Mouse (Mus musculus): ENCODE data around the gene Alg3. TPM values are rescaled to one million over a fixed set of nuclear protein-coding genes. Genes with fewer than 3 reads are reported as not detected.

Alg3 gene
- polyA plus RNA-seq, 1 experiment: 36.8 TPM

DNA sequence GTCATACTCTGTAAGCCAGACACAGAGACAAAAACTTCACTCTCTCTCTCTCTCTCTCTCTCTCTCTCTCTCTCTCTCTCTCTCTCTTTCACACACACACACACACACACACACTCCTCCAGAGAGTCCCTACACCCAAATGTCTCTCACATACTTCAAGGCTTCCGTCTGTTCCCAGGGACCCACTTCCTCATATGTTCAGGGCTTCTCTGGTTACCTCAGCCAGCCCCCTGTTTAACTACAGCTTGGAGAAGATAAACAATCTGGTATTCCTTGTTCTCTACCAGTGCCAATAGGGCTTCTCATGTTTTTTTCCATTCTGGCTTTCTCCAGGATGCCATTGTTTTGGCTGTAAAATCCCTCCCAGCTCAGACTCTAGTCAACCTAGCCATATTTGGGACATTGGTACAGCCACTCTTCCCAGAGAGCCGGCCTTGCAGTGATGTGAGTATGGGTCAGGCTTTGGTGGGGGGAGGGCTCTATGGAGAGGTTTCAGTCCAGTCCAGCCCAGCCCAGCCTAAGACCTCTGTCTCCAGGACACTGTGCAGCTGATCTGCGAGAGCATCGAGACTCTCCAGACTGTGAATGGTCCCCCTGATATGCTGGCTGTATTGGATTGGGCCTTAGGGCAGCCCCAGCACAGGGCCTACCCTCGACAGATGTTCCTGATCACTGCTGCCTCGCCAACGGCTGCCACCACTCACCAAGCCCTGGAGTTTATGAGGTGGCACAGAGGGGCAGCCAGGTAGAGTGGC, 14.7 kb downstream of the Alg3 start:
- TF ChIP-seq SRF (IDR thresholded peaks at IDR 0.05; ENCODE audit: control insufficient read depth, insufficient read length, low read depth) (no peak), E2F4 (IDR thresholded peaks at IDR 0.05; ENCODE audit: insufficient read depth) (no peak), TCF3 (IDR thresholded peaks at IDR 0.05; ENCODE audit: insufficient read length, low read depth) (no peak), USF1 (IDR thresholded peaks at IDR 0.05; ENCODE audit: low read depth) (no peak), MAX (IDR thresholded peaks at IDR 0.05; ENCODE audit: low read depth) (no peak), TCF12 (IDR thresholded peaks at IDR 0.05; ENCODE audit: insufficient read depth, poor library complexity, severe bottlenecking) (no peak), MYOG (IDR thresholded peaks at IDR 0.05; ENCODE audit: control insufficient read depth in 1 of 3, insufficient read depth in 1 of 3, insufficient read length in 2 of 3, low read depth in 2 of 3) (no peak), REST (IDR thresholded peaks at IDR 0.05; ENCODE audit: insufficient read depth, insufficient read length) (no peak), MYOD1 (IDR thresholded peaks at IDR 0.05; ENCODE audit: control insufficient read depth in 1 of 3, insufficient read length in 2 of 3, low read depth in 2 of 3) (no peak), POLR2AphosphoS2 (IDR thresholded peaks at IDR 0.05; ENCODE audit: insufficient read length, low read depth) (no peak), CEBPB (IDR thresholded peaks at IDR 0.05; ENCODE audit: insufficient read depth, poor library complexity, severe bottlenecking) (no peak), POLR2A (IDR thresholded peaks at IDR 0.05; ENCODE audit: insufficient read length, low read depth) (no peak)
- peaks cover 34% of the 10 kb centered on the region for H3K27me3 ChIP-seq (ENCODE audit: control insufficient read depth, insufficient read depth, insufficient read length)
- H3K36me3 ChIP-seq (ENCODE audit: control insufficient read depth, insufficient read depth): no peaks in the 10 kb centered on the region
- H3K79me2 ChIP-seq (ENCODE audit: control insufficient read depth, insufficient read depth): no peaks in the 10 kb centered on the region
- no peak overlapping the region for H3K4me2 ChIP-seq (ENCODE audit: low read depth)
- H3K4me3 ChIP-seq: no peak overlapping the region
- no peak overlapping the region for H3ac ChIP-seq (ENCODE audit: control insufficient read depth, insufficient read length)

DNA sequence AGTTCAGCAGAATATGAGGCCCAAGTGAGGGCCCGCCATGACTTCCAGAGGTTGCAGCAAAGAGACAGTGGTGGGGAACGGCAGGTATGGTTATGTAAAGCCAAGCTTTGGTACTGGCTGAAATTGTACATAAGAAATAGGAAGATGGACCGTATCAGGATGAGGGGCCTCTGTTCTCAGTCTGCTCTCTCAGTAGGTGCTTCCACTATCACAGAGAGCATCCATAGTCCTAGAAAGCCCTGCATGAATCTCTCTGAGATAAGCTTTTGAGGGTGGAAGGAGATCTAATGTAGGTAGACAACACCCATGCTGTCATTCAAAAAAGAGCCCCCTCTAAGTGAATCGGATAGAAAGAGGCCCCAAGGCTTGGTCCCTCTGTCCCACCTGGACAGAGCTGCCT, 15.8 kb downstream of the Alg3 start:
- Histone ChIP-seq H3K27me3 (ENCODE audit: control insufficient read depth, insufficient read depth, insufficient read length) (peaks cover 45% of the 10 kb centered on the region), H3K4me3 (no peak overlapping the region), H3K79me2 (ENCODE audit: control insufficient read depth, insufficient read depth) (no peaks in the 10 kb centered on the region), H3K36me3 (ENCODE audit: control insufficient read depth, insufficient read depth) (no peaks in the 10 kb centered on the region), H3ac (ENCODE audit: control insufficient read depth, insufficient read length) (no peak overlapping the region), H3K4me2 (ENCODE audit: low read depth) (no peak overlapping the region)
- no peak for TF ChIP-seq MAX (IDR thresholded peaks at IDR 0.05; ENCODE audit: low read depth)
- no peak for TF ChIP-seq MYOG (IDR thresholded peaks at IDR 0.05; ENCODE audit: control insufficient read depth in 1 of 3, insufficient read depth in 1 of 3, insufficient read length in 2 of 3, low read depth in 2 of 3)
- no peak for TF ChIP-seq SRF (IDR thresholded peaks at IDR 0.05; ENCODE audit: control insufficient read depth, insufficient read length, low read depth)
- no peak for TF ChIP-seq POLR2AphosphoS2 (IDR thresholded peaks at IDR 0.05; ENCODE audit: insufficient read length, low read depth)
- TF ChIP-seq CEBPB (IDR thresholded peaks at IDR 0.05; ENCODE audit: insufficient read depth, poor library complexity, severe bottlenecking): no peak
- TF ChIP-seq REST (IDR thresholded peaks at IDR 0.05; ENCODE audit: insufficient read depth, insufficient read length): no peak
- TF ChIP-seq USF1 (IDR thresholded peaks at IDR 0.05; ENCODE audit: low read depth): no peak
- no peak for TF ChIP-seq E2F4 (IDR thresholded peaks at IDR 0.05; ENCODE audit: insufficient read depth)
- no peak for TF ChIP-seq TCF3 (IDR thresholded peaks at IDR 0.05; ENCODE audit: insufficient read length, low read depth)
- TF ChIP-seq TCF12 (IDR thresholded peaks at IDR 0.05; ENCODE audit: insufficient read depth, poor library complexity, severe bottlenecking): no peak
- no peak for TF ChIP-seq MYOD1 (IDR thresholded peaks at IDR 0.05; ENCODE audit: control insufficient read depth in 1 of 3, insufficient read length in 2 of 3, low read depth in 2 of 3)
- TF ChIP-seq POLR2A (IDR thresholded peaks at IDR 0.05; ENCODE audit: insufficient read length, low read depth): no peak

DNA sequence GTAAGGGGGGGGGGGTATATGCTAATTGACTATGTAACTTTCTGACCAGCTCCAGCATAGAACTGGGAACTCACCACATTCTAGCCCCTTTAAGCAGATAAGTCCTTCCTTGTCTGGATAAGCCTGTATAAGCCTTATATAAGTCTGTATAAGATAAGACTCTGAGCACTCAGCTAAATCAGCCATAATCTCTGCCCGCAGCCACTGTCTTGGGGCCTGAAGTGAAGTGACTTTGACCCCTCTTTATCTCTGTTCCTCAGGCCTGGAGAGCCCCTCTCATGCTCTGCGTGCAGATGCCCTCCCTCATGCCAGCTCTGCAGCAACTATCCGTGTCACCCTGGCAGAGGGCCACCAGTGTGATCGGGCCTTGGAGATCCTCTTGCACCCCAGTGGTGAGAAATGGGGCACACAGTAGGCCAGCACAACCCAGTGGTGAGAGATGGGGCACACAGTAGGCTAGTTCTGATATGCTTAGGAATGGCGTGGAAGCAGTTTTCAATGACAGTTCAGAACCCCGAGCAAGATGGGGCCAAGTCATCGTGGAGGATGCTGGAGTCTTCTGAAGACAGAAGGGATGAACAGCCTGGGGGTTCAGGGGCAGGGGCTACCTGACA, 16.4 kb downstream of the Alg3 start:
- TF ChIP-seq E2F4 (IDR thresholded peaks at IDR 0.05; ENCODE audit: insufficient read depth): no peak
- no peak for TF ChIP-seq TCF3 (IDR thresholded peaks at IDR 0.05; ENCODE audit: insufficient read length, low read depth)
- TF ChIP-seq TCF12 (IDR thresholded peaks at IDR 0.05; ENCODE audit: insufficient read depth, poor library complexity, severe bottlenecking): no peak
- no peak for TF ChIP-seq MYOD1 (IDR thresholded peaks at IDR 0.05; ENCODE audit: control insufficient read depth in 1 of 3, insufficient read length in 2 of 3, low read depth in 2 of 3)
- no peaks in the 10 kb centered on the region for H3K79me2 ChIP-seq (ENCODE audit: control insufficient read depth, insufficient read depth)
- no peak overlapping the region for H3K4me2 ChIP-seq (ENCODE audit: low read depth)
- H3K27me3 ChIP-seq (ENCODE audit: control insufficient read depth, insufficient read depth, insufficient read length): peaks cover 51% of the 10 kb centered on the region
- no peaks in the 10 kb centered on the region for H3K36me3 ChIP-seq (ENCODE audit: control insufficient read depth, insufficient read depth)
- no peak overlapping the region for H3K4me3 ChIP-seq
- H3ac ChIP-seq (ENCODE audit: control insufficient read depth, insufficient read length): no peak overlapping the region

DNA sequence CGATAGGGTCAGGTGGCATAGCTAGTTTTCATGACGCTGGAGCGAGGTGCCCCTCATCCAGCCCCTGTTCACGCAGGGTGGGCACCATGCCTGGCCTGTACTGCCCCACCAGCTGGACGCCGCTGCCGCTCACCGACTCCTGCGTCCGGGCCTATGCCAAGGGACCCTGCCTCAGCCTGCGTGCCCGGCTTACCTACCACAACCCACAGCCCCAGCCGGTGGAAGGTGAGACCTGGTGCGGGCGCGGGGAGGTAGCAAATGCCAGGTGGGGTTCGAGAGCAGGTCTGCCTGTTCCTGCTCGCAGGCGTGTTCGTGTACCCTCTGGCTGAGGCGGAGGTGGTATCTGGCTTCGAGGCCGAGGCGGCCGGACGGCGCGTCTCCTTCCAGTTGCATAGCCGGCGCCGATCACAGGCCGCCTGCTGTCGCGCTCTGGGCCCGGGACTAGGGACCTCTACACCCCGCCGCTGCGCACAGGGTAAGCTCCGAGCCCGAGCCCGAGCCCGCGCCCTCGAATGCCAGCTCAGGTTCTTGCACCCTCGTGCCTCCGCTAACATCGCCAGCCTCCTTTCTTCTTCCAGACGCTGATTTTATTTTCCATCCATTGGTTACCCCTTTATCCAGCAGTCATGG, 20.3 kb downstream of the Alg3 start:
- H3K4me3 ChIP-seq: no peak overlapping the region

More for the DNA sequence above, 20.3 kb downstream of the Alg3 start:
- Histone ChIP-seq H3K79me2 (ENCODE audit: control insufficient read depth, insufficient read depth) (no peaks in the 10 kb centered on the region), H3K36me3 (ENCODE audit: control insufficient read depth, insufficient read depth) (no peaks in the 10 kb centered on the region), H3K4me2 (ENCODE audit: low read depth) (no peak overlapping the region), H3ac (ENCODE audit: control insufficient read depth, insufficient read length) (no peak overlapping the region), H3K27me3 (ENCODE audit: control insufficient read depth, insufficient read depth, insufficient read length) (peaks cover 47% of the 10 kb centered on the region)
- no peak for TF ChIP-seq TCF12 (IDR thresholded peaks at IDR 0.05; ENCODE audit: insufficient read depth, poor library complexity, severe bottlenecking)
- TF ChIP-seq CEBPB (IDR thresholded peaks at IDR 0.05; ENCODE audit: insufficient read depth, poor library complexity, severe bottlenecking): no peak
- TF ChIP-seq REST (IDR thresholded peaks at IDR 0.05; ENCODE audit: insufficient read depth, insufficient read length): no peak
- no peak for TF ChIP-seq MYOD1 (IDR thresholded peaks at IDR 0.05; ENCODE audit: control insufficient read depth in 1 of 3, insufficient read length in 2 of 3, low read depth in 2 of 3)
- TF ChIP-seq POLR2A (IDR thresholded peaks at IDR 0.05; ENCODE audit: insufficient read length, low read depth): no peak
- no peak for TF ChIP-seq TCF3 (IDR thresholded peaks at IDR 0.05; ENCODE audit: insufficient read length, low read depth)
- TF ChIP-seq USF1 (IDR thresholded peaks at IDR 0.05; ENCODE audit: low read depth): no peak
- TF ChIP-seq MAX (IDR thresholded peaks at IDR 0.05; ENCODE audit: low read depth): no peak
- no peak for TF ChIP-seq E2F4 (IDR thresholded peaks at IDR 0.05; ENCODE audit: insufficient read depth)
- TF ChIP-seq MYOG (IDR thresholded peaks at IDR 0.05; ENCODE audit: control insufficient read depth in 1 of 3, insufficient read depth in 1 of 3, insufficient read length in 2 of 3, low read depth in 2 of 3): no peak
- no peak for TF ChIP-seq POLR2AphosphoS2 (IDR thresholded peaks at IDR 0.05; ENCODE audit: insufficient read length, low read depth)
- TF ChIP-seq SRF (IDR thresholded peaks at IDR 0.05; ENCODE audit: control insufficient read depth, insufficient read length, low read depth): no peak
